Mouse (Mus musculus) thymus, adult 2 months (tissue): Measurements from ENCODE around the gene Hdac11. TPM values are rescaled to one million over a fixed set of nuclear protein-coding genes. Genes with fewer than 3 reads are reported as not detected.
"Not testable (repeated sequence)": the region's sequence is repeated elsewhere in the genome, so short reads cannot be mapped to it uniquely, and the experiment has no call there.

Experiments used
- DNase-seq: peaks from one replicate; pipeline ENCODE4 v3.0.0; 2021
- H3K27ac ChIP-seq: fragments of 200-500 bp; 2 replicates; pipeline ENCODE4 v1.5.1; 2012; ENCODE audit warnings: low read length, control low read depth; ENCODE audit not compliant: control insufficient read depth, insufficient read depth
- H3K27me3 ChIP-seq: fragments of 200-500 bp; 2 replicates; pipeline ENCODE4 v1.6.1; 2012; ENCODE audit warnings: mild to moderate bottlenecking, low read length, moderate library complexity, mixed read lengths; ENCODE audit not compliant: control insufficient read depth, insufficient read depth
- H3K36me3 ChIP-seq: fragments of 200-500 bp; 2 replicates; pipeline ENCODE4 v1.6.1; 2012; ENCODE audit warnings: mild to moderate bottlenecking, low read length, moderate library complexity; ENCODE audit not compliant: control insufficient read depth, insufficient read depth
- H3K4me1 ChIP-seq: fragments of 200-500 bp; replicated peaks from 2 replicates; pipeline ENCODE4 v1.6.1; 2012; ENCODE audit warnings: low read length; ENCODE audit not compliant: control insufficient read depth, insufficient read depth
- H3K4me3 ChIP-seq: fragments of 200-500 bp; 2 replicates; pipeline ENCODE4 v1.5.1; 2012; ENCODE audit warnings: mild to moderate bottlenecking, low read length, control low read depth, moderate library complexity; ENCODE audit not compliant: control insufficient read depth, insufficient read depth
- CTCF ChIP-seq: fragments of 200-500 bp; IDR thresholded peaks from 2 replicates; pipeline ENCODE4 v1.5.1; 2012; ENCODE audit warnings: mild to moderate bottlenecking, control low read depth, low read length, moderate library complexity, borderline replicate concordance; ENCODE audit not compliant: control insufficient read depth, poor library complexity, insufficient read depth; ENCODE audit errors: extremely low read depth
- POLR2A ChIP-seq: fragments of 200-500 bp; IDR thresholded peaks from 2 replicates; pipeline ENCODE4 v1.6.1; 2012; ENCODE audit warnings: mild to moderate bottlenecking, low read length, control low read depth, moderate library complexity; ENCODE audit not compliant: control insufficient read depth, poor library complexity, insufficient read depth; ENCODE audit errors: extremely low read depth
- WGBS: fragments of 180-500 bp; shearing (Covaris S2); methylation state at CpG from one replicate; pipeline ENCODE4 v1.1.7; 2018; 5-methylcytosine and 5-hydroxymethylcytosine counted together
- polyA plus RNA-seq: library from polyadenylated mRNA; depleted of rRNA; stranded (reverse); fragments of >200 nt; gene quantifications from 2 replicates; pipeline ENCODE4 v1.2.3, GENCODE M21; 2012

The Hdac11 gene
- polyA plus RNA-seq, 1 experiment: 16.6 TPM

DNA sequence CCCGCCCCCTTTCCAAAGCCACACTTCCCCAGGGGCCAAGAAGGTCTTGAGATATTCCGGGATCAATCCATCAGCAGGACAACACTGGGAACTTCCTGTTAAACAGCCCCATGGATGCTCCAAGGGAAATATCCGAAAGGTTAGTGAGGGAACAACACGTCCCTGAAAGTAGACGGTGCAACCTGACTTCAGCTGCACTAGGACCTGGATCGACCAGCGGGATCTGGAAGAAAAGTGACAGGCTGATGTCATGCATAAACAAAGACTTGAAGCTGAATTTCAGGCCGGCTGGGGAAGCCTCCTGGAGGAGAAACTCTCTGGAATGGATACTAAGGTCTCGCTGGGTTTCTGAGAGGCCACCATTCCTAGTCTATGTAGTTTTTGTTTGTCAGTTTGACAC is 39.3 kb upstream of the Hdac11 start:
- WGBS: 23% methylated on average over 9 of the region's 9 CpGs
- no peak for DNase-seq
- Histone ChIP-seq H3K27me3 (no peaks in the 10 kb centered on the region), H3K27ac (no peak overlapping the region), H3K4me3 (peak overlapping the region; percentile 72), H3K36me3 (no peaks in the 10 kb centered on the region), H3K4me1 (peaks cover 22% of the 10 kb centered on the region)
- no peak for TF ChIP-seq POLR2A
- no peak for TF ChIP-seq CTCF

GRCm38 (mm10) chr6:91118526-91118925 is 37.9 kb upstream of the Hdac11 start:
- Histone ChIP-seq H3K36me3 (no peaks in the 10 kb centered on the region), H3K4me3 (no peak overlapping the region), H3K27me3 (no peaks in the 10 kb centered on the region), H3K4me1 (peaks cover 23% of the 10 kb centered on the region), H3K27ac (no peak overlapping the region)
- TF ChIP-seq POLR2A (no peak), CTCF (no peak)
- no peak for DNase-seq

- H3K4me3 ChIP-seq: no peak overlapping the region
- no peaks in the 10 kb centered on the region for H3K36me3 ChIP-seq
- no peak for DNase-seq
- no peak for TF ChIP-seq CTCF
- no peak for TF ChIP-seq POLR2A
- WGBS: 92% methylated on average over 2 of the region's 2 CpGs
- H3K27ac ChIP-seq: no peak overlapping the region
- H3K4me1 ChIP-seq: peaks cover 23% of the 10 kb centered on the region
- H3K27me3 ChIP-seq: no peaks in the 10 kb centered on the region
Observed at GRCm38 (mm10) chr6:91120206-91120605, 36.3 kb upstream of the Hdac11 start.

- 95% methylated on average over 7 of the region's 7 CpGs for WGBS
- H3K27me3 ChIP-seq, H3K4me3 ChIP-seq, DNase-seq, H3K27ac ChIP-seq, H3K36me3 ChIP-seq: not testable (repeated sequence)
- H3K4me1 ChIP-seq: peaks cover 20% of the 10 kb centered on the region
Observed at GRCm38 (mm10) chr6:91121089-91121488, 35.4 kb upstream of the Hdac11 start.

DNA sequence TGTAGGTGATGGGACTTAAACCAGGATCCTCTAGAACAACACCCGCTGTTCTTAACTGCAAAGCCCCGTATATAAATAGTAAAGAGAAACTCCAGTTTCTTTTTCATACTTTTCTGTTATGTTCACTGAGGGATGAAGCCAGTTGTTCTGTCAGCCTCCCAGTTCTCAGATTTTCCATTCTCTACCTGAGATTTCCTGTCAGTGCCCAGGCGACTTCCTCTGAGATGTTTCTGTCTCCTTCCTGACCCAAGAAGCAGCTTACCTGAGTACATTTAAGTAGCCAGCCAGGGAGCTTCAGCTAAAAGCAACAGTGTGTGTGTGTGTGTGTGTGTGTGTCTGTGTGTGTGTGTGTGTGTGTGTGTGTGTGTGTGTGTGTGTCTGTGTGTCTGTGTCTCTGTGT is 33.0 kb upstream of the Hdac11 start:
- 57% methylated on average over 3 of the region's 3 CpGs for WGBS
- TF ChIP-seq POLR2A: no peak
- no peak for TF ChIP-seq CTCF
- Histone ChIP-seq H3K36me3 (no peaks in the 10 kb centered on the region), H3K4me3 (no peak overlapping the region), H3K27ac (no peak overlapping the region), H3K4me1 (peaks cover 9% of the 10 kb centered on the region), H3K27me3 (no peaks in the 10 kb centered on the region)
- DNase-seq: no peak

GRCm38 (mm10) chr6:91124286-91125227 is 31.9 kb upstream of the Hdac11 start:
- DNase-seq: no peak
- WGBS: 51% methylated on average over 7 of the region's 7 CpGs
- no peaks in the 10 kb centered on the region for H3K27me3 ChIP-seq
- TF ChIP-seq POLR2A: no peak
- no peak for TF ChIP-seq CTCF
- no peak overlapping the region for H3K4me3 ChIP-seq
- H3K27ac ChIP-seq: peak overlapping the region; percentile 6; the same call in 1 of the 2 replicates
- peaks cover 13% of the 10 kb centered on the region for H3K4me1 ChIP-seq
- no peaks in the 10 kb centered on the region for H3K36me3 ChIP-seq

DNA sequence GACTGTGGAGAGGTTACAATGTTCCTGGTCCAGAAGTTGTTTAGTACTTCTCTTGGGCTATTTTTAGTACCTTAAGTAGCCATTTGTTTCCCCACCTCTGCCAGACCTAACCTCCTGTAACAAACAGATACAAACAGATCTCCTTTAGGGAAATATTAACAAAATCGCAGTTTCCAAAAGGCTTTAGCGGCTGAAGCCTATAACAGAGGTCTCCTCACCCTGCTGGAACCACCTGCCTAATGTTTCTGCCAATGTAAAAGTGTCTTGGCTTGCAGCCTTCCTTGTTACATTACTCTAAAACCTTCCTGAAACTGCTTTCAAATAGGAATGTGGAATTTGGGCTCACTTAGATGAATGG is 31.3 kb upstream of the Hdac11 start:
- WGBS: 76% methylated on average over 2 of the region's 2 CpGs
- H3K4me1 ChIP-seq: peaks cover 13% of the 10 kb centered on the region
- TF ChIP-seq CTCF: no peak
- no peak for TF ChIP-seq POLR2A

More for the DNA sequence above, 31.3 kb upstream of the Hdac11 start:
- no peak for DNase-seq
- Histone ChIP-seq H3K4me3 (no peak overlapping the region), H3K36me3 (no peaks in the 10 kb centered on the region), H3K27ac (no peak overlapping the region), H3K27me3 (no peaks in the 10 kb centered on the region)
